Mouse (Mus musculus) neutrophil, adult 5-6 weeks (primary cell): ENCODE measurements around the gene Mn1. TPM values are rescaled to one million over a fixed set of nuclear protein-coding genes. Genes with fewer than 3 reads are reported as not detected.

Source experiments
- ATAC-seq: fragments of 151-379, 151-347 bp; 2 replicates; pipeline ENCODE4 v1.8.0; 2017; ENCODE audit warnings: mild to moderate bottlenecking, moderate TSS enrichment; ENCODE audit not compliant: insufficient number of reproducible peaks, poor library complexity, low FRiP score, severe bottlenecking; ENCODE audit errors: extremely low read depth
- total RNA-seq: library from RNA; stranded (forward); fragments of 200-1000 nt; gene quantifications from 2 replicates; pipeline ENCODE4 v1.2.3, GENCODE M21; 2017

Mn1 gene
- total RNA-seq, 1 experiment from 2014 or later: not detected

- no peak for ATAC-seq
Observed at GRCm38 (mm10) chr5:111465811-111466299, 48.7 kb downstream of the Mn1 start.

GRCm38 (mm10) chr5:111466429-111466828, 49.3 kb downstream of the Mn1 start:
- ATAC-seq: no peak

- ATAC-seq: no peak
Observed at GRCm38 (mm10) chr5:111467699-111468098, 50.5 kb downstream of the Mn1 start.

GRCm38 (mm10) chr5:111469195-111469882, 52.2 kb downstream of the Mn1 start:
- no peak for ATAC-seq

- no peak for ATAC-seq
Observed at GRCm38 (mm10) chr5:111470875-111471274, 53.7 kb downstream of the Mn1 start.

- ATAC-seq: no peak
Observed at GRCm38 (mm10) chr5:111473425-111473824, 56.3 kb downstream of the Mn1 start.

GRCm38 (mm10) chr5:111475721-111476120, 58.6 kb downstream of the Mn1 start:
- no peak for ATAC-seq

GRCm38 (mm10) chr5:111476141-111476540, 59.0 kb downstream of the Mn1 start:
- no peak for ATAC-seq

GRCm38 (mm10) chr5:111485907-111486306, 68.7 kb downstream of the Mn1 start:
- no peak for ATAC-seq

- ATAC-seq: no peak
Observed at GRCm38 (mm10) chr5:111489022-111489616, 72.0 kb downstream of the Mn1 start.

- ATAC-seq: no peak
Observed at GRCm38 (mm10) chr5:111490599-111490998, 73.4 kb downstream of the Mn1 start.

- no peak for ATAC-seq
Observed at GRCm38 (mm10) chr5:111491485-111491884, 74.3 kb downstream of the Mn1 start.

- no peak for ATAC-seq
Observed at GRCm38 (mm10) chr5:111500036-111500435, 82.9 kb downstream of the Mn1 start.

- no peak for ATAC-seq
Observed at GRCm38 (mm10) chr5:111501691-111502441, 84.7 kb downstream of the Mn1 start.

GRCm38 (mm10) chr5:111505241-111505640, 88.1 kb downstream of the Mn1 start:
- no peak for ATAC-seq

- ATAC-seq: no peak
Observed at GRCm38 (mm10) chr5:111505824-111506223, 88.7 kb downstream of the Mn1 start.

GRCm38 (mm10) chr5:111506410-111506809, 89.2 kb downstream of the Mn1 start:
- ATAC-seq: no peak
